Mouse (Mus musculus): Measurements from ENCODE around the gene Tsc22d3. TPM values are rescaled to one million over a fixed set of nuclear protein-coding genes. Genes with fewer than 3 reads are reported as not detected.
"Not testable (repeated sequence)": the region's sequence is repeated elsewhere in the genome, so short reads cannot be mapped to it uniquely, and the experiment has no call there.

Tsc22d3 gene
- total and polyA plus RNA-seq, 3 experiments: 71.8 to 136 (median 77.4) TPM

GRCm38 (mm10) chrX:140567711-140568407, 32.6 kb downstream of the Tsc22d3 start:
- DNase-seq: peak; percentile 40

GRCm38 (mm10) chrX:140565759-140566158, 34.7 kb downstream of the Tsc22d3 start:
- DNase-seq: no peak

- DNase-seq: no peak
These were observed 35.2 kb downstream of the Tsc22d3 start for GRCm38 (mm10) chrX:140565212-140565611.

GRCm38 (mm10) chrX:140564777-140565176, 35.7 kb downstream of the Tsc22d3 start:
- peak; percentile 81 for DNase-seq

- peak; percentile 81 for DNase-seq
These were observed 42.1 kb downstream of the Tsc22d3 start for GRCm38 (mm10) chrX:140558176-140558844.

- no peak for DNase-seq
These were observed 44.5 kb downstream of the Tsc22d3 start for GRCm38 (mm10) chrX:140555965-140556364.

GRCm38 (mm10) chrX:140555423-140555822, 45.0 kb downstream of the Tsc22d3 start:
- DNase-seq: no peak

- no peak for DNase-seq
These were observed 52.6 kb downstream of the Tsc22d3 start for GRCm38 (mm10) chrX:140547660-140548419.

- DNase-seq: no peak
These were observed 55.7 kb downstream of the Tsc22d3 start for GRCm38 (mm10) chrX:140544737-140545136.

- DNase-seq: peak; percentile 89
These were observed 57.4 kb downstream of the Tsc22d3 start for GRCm38 (mm10) chrX:140542938-140543673.

- peak; percentile 66 for DNase-seq
These were observed 58.0 kb downstream of the Tsc22d3 start for GRCm38 (mm10) chrX:140542474-140542845.

- peak; percentile 59 for DNase-seq
These were observed 58.6 kb downstream of the Tsc22d3 start for GRCm38 (mm10) chrX:140541711-140542473.

GRCm38 (mm10) chrX:140540500-140541114, 59.9 kb downstream of the Tsc22d3 start:
- no peak for DNase-seq

- DNase-seq: not testable (repeated sequence)
These were observed 60.6 kb downstream of the Tsc22d3 start for GRCm38 (mm10) chrX:140539831-140540230.

GRCm38 (mm10) chrX:140539111-140539680, 61.3 kb downstream of the Tsc22d3 start:
- no peak for DNase-seq

- no peak for DNase-seq
These were observed 61.8 kb downstream of the Tsc22d3 start for GRCm38 (mm10) chrX:140538649-140539048.

- DNase-seq: peak; percentile 32
These were observed 62.8 kb downstream of the Tsc22d3 start for GRCm38 (mm10) chrX:140537662-140538061.

GRCm38 (mm10) chrX:140535487-140535886, 65.0 kb downstream of the Tsc22d3 start:
- DNase-seq: no peak

GRCm38 (mm10) chrX:140534306-140534705, 66.2 kb downstream of the Tsc22d3 start:
- no peak for DNase-seq

- DNase-seq: no peak
These were observed 68.1 kb downstream of the Tsc22d3 start for GRCm38 (mm10) chrX:140532325-140532724.
